Mouse (Mus musculus): Measurements from ENCODE around the gene Mlf1. TPM values are rescaled to one million over a fixed set of nuclear protein-coding genes. Genes with fewer than 3 reads are reported as not detected.

Mlf1 gene
- total RNA-seq (2021) = 6.5 and 7.6 TPM in 2 replicates
- long read RNA-seq, experiment 1, partial matches to known transcripts = 0 of 5 reads
- long read RNA-seq, experiment 1, other reads (novel, unspliced or antisense) = 0 of 5 reads
- long read RNA-seq, experiment 2, partial matches to known transcripts = 0 of 4 reads
- long read RNA-seq, experiment 2, other reads (novel, unspliced or antisense) = 1 of 4 reads

DNA sequence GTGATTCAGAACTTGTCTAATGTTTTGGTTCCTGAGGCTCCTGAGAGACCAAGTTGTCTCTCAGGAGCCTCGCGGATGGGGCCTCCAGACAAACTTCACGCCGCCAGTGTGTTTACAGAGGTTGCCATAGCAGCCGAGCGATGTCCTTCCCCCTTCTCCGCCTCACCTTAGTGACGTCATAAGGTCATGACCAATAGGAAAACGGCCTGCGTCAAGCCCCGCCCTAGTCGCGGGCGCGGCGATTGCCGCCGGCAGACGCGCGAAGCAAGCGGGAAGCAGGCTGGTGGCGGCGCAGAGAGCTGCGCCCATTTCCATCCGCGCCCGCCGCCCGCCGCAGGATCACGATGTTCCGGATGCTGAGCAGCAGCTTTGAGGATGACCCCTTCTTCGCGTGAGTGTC is at the start of gene Mlf1:
Gene Mlf1, plus strand, starts transcription at position 226 of the 400 bp plus-strand sequence.
- peak; percentile 94 for DNase-seq

DNA sequence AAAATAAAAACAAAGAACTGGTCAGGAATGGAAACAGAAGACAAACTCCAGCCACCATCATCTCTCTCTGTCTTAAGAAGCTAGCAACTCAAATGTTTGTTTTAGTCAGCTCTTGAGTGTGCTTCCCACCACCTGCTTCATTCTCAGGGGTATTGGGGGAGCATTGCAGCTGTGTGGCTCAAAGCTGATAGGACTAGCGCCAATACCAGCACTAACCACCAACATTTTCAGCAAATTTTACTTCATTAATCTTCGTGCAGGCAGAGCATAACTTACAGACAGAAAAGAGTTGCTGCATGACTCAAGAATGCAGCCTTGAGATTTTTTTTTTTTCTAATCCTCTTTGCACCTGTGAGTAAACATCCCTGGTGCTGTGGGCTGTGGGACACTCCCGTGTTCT is 34.3 kb upstream of the Mlf1 start:
- DNase-seq = no peak

DNA sequence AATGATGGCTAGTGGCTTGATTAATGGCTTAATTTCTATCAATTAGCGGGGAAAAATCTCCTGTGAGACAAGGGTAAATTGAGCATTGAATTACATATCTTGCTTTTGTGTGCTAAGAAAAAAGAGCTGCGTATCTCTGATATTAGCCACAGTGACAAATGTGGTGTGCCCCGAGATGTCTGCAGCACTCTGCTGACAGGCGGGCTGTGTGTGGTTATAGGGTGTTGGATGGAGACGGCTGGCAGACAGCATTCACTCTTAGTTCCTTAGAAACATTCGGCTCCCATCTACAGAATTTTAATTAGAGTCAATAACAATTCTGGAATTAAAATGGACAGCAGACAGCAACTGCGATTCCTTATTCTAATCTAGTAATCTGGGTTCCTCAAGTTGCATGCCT is 33.0 kb upstream of the Mlf1 start:
- DNase-seq = no peak

DNA sequence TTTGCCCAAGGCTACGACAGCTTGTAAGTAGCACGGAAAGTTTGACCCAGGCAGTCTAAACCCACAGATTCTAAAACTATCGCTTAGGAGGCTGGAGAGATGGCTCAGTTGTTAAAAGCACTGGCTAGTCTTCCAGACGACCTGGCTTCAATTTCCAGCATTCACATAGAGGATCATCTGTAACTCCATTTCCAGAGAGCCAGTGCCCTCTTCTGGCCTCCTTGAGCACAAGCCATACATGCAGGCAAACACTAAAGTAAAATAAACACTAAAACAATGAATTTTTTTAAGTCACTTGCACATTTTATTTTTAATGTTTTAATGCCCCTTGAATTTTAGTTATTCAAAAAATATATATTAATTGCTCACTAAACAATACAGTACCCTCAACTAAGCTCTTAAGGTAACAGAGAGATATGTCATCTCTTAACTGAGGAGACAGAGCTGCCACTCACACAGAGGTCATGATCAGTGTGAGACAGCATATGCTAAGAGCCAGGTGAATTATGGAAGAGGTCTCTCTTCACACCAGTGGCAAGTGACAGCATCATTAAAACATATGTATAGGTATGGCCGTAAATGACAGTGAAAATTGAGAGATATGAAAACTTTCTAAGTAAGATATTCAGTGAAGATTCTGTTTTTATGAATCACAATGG is 30.8 kb upstream of the Mlf1 start:
- peak; percentile 17 for DNase-seq

DNA sequence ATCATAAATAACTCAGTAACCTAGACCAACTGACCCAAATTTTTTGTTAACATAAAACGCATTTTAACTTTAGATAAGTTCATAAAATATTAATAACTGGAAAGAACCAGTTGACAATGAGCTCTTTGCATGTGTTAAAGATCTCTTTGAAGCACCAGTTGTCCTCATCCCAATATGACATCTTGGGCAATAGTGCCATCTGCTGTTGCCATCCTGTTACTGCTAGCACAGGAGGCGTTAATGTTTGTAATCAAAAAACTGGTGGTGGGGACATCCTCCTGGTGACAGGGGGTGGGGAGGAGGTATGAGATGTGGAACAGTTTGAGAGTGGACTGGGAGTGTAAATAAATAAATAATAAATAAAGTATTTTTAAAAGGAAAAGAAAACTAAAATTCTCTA is 29.3 kb upstream of the Mlf1 start:
- peak; percentile 59 for DNase-seq

DNA sequence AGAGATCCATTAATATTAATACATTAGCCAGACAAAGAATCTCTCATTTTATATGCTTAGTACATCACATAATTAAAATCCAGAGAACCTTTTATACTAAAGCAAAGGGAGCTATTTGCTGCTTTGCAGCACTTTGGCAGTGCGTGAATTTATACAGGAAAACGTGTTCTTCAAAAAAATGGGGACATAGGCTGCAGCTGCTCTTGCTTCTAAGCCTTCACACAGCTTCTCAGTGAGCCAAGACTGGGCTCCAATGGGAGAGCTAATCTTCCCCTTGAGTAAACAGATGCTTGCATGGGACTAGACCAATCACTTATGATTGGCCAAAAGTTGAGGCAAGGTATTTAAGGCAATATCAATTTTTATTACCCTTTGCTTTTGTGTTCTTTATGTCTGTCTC is 27.2 kb upstream of the Mlf1 start:
- DNase-seq = no peak

DNA sequence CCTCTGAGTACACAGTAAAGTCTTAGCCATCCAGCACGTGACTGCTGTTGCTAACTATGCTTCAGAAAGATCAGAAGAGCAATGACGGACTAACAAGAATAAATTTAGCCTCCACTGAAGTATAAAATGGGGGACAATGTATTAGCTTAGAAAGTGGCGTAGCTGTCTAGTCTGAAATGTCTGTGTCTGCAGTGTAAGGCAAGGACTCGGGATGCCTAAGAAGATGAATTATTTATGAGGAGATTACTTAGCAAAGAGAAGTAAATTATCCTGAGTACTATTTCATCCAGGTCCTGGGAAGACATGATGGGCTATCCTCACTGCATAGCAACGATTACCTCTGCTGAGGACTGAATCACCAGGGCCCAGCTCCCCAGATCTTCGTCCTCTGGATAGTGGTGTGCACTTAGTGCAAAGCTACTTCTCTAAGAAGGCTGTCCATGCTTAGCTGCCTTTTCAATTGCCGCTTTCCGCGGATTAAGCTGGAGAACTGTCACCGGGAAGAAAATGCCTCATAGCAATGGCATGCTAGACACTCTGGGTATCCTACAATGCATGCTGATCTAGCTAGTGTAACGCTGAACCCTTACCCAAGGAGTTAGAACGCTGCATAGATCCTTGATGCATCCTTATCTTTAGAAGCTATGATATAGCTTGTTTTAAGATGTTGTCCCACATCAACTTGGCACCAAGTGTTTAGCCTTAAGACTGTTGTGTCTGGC is 22.3 kb upstream of the Mlf1 start:
- no peak for DNase-seq

DNA sequence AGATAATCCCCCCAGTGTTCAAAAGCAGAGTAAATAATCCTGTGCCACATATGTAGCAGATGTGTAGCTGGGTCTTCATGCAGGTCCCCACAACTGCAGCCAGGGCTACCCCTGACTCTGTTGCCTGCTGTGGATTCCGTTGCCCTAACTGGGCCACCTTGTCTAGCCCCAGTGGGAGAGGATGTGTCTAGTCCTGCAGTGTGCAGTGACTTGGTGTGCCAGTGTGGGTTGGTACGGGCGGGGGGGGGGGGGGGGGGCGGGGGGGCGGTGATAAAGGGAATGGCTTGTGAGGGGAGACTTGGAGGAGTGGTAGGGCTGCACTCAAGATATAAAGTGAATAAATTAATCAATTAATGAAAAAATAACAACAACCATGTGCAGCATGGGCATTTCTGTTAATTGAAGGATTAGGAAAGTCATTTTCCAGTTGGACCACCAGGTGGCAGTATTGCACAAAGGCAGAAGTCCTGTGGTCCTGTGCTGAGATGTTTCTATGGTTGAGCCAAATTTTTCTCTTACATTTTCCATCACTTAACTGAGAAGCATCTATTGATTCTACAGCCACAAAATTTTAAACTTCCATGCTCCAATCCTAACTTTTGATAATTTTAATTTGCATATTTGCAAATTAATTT is 21.7 kb upstream of the Mlf1 start:
- DNase-seq = peak; percentile 61

DNA sequence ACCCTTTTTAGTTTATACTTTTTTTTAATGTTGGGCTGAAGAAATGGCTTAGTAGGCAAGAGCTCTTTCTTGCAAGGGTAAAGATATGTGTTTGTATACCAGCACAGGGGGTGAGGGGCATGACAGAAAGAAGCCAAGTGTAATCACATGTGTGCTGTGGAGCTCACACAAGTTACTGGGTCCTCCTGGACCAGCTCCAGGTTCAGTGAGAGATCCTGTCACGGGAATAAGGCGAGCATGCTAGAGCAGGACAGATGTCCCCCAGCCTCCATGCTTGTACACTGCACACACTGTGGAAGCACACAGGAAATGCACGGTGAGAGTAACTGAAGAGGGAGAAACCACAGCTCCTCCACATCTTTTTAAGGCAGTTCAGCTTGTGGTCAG is 21.1 kb upstream of the Mlf1 start:
- no peak for DNase-seq

DNA sequence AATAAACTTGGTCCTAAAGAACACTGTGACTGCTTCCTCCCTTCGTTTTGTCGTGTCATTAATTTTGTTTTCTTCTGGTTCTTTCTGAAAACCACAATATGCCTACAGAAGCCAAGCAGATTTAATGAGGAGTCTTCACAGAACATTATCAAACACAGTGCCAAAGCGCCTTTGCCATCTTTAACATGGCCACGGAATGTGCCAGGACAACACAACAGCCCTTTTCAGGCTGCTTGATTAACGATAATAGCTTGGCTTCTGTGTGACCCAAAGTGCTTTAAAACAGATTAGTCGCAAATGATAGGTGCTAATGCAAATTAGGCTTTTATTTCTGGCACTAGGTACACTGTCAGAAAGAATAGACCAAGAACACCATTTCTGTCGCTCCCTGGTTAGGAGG is 15.5 kb upstream of the Mlf1 start:
- no peak for DNase-seq

DNA sequence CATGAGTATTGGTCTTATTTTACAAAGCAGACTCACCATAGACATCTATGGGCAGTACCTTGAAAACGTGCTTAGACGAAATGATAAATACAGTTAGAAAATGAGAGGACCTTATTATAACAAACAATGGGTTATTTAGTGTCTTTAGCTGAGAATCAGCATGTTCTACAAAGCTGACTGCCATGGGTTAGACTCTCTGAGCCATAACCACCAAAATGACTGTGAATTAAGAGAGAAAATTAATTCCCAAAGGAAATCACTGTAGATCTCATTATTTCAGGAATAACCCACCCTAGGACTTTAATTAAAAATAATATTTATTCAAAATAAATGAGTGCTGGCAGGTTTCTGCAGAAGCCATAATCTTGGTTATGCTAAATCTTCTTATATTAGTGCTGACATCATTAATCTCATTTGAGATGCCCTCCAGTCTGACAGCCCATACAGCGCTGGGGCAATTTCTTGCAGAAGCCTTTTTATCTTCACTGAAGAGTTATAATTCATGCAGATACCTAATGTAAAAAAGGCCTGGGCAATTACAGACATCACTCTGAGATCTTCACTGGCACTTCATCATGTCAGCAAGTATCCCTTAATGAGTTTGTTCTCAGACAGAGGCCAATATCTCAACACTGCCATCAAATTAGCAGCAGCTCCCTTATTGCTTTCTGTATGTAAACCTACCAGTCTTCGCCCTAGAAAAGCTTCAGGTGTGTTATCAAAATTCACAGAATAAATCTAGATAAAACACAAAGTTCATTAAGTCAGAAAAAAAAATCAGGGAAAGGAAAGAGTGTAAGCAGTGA is 7.6 kb upstream of the Mlf1 start:
- no peak for DNase-seq

DNA sequence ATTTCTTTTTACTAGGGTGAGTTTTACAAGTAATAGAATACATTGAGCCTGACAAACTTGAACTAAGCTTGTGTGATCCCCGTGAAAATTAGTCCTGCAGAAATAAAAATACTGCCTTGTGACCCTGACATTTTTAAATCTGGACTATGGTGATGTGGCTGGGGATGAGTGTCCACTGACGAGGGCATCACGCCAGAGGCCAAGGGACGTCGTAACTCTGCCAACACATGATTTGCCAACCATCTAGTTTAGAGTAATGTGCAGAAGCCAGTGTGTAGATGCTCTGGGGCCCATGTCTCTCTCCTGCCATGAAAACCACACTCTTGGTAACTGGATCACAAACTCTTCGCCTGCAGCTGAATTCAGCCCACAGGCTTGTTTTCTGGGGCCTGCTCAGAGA is 6.4 kb upstream of the Mlf1 start:
- peak; percentile 84 for DNase-seq

DNA sequence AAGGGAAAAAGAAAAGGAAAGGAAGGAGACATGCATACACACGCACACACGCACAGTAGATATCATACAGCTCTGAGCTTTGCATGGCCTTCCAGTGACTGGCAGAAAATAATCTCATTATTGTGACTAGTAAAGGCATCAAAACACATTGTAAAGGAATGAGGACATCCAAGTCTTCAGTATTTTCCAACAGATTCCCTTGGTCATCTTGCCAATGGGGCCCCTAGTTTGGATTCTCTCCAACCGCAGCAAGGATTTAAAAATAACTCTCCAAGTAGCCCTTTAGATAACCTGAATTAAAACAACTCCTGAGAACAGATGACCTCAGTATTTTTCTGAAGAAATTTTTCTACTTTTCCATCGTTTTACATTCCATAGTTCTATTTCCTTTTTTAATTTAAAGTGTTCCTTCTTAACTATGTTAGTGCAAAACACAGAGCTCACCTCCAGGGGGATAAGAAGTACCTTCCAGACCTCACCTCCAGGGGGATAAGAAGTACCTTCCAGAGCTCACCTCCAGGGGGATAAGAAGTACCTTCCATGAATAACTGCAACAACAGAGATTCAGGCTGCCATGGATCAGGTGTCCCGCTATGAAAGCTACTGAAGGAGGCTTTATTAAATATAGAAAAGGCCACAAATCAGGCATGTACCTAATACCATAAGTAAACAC is 4.4 kb upstream of the Mlf1 start:
- no peak for DNase-seq

DNA sequence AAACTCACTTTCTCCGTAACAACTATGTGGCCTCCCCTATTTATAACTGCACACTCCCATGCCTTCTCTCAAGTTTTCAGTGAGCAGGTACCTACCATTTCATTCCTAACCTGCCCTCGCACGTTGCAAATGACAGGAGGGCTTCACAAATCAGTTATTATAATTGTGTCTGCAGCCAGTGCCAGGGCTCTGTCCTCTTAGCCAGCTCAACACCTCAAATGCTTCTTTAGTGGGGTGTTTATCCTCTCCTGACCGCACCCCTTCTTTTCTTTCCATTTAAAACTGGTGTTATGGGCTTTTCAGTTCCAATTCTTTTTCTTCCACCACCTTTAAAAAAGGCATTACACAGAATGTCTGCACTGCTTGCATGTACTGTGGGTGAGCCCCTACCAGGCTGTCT is 1.7 kb upstream of the Mlf1 start:
- no peak for DNase-seq

DNA sequence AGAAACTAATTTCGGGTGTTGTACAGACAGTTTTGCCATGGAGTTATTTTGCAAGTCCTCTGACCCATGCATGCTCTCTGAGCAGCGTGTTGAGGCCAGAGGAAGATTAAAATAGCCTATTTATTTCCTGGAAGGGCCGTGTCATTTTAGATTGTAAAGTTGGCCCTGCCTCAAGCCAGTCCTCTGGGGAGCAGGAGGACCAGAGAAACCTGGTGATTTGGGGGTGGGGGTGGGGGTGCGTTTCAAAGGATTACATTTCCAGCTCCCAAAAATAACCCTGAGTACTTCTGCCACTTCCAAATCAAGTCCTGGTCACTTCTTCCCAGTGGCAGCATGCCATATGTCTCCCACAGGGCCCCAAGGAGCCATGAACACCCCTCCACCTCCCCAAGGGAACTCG is 1.1 kb upstream of the Mlf1 start:
- DNase-seq = peak; percentile 16

DNA sequence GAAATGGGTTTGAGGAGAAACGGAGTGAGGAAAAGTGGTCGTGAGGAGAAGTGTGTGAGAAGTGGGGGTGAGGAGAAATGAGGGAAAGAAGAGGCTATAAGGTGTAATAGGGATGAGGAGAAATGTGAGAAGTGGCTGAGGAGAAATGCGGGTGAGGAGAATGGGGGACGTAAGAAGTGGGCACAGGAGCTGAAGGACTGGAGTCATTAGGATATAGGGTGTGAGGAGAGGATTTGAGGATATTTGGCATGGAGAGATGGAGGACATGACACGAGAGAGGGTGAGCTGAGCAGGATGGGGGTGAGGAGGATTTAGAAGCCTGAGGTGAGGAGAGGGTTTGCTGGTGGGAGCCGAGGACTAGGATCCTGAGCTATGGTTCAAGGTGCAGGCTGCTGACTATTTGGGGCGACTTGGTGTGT is 472 bp downstream of the Mlf1 start:
- DNase-seq = no peak

DNA sequence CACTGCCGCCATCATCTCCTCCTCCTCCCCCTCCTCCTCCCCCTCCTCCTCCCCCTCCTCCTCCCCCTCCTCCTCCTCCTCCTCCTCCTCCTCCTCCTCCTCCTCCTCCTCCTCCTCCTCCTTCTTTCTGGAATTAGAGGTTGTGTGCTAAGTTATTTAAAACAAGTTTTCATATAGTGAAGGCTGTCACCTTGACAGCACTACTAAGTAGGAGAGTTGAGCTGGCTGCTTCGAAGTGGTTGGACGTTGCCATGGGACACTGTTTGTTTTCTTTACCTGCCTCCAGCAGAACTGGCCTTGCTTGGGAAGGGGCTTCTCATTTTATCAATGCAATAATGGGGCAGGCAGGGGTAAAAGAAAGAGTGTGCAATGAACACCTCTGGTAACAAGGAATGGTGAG is 1.2 kb downstream of the Mlf1 start, which contains the start of gene Gm17402:
Gene Gm17402, minus strand, starts transcription at position 101 of the 400 bp plus-strand sequence.
- DNase-seq = no peak

DNA sequence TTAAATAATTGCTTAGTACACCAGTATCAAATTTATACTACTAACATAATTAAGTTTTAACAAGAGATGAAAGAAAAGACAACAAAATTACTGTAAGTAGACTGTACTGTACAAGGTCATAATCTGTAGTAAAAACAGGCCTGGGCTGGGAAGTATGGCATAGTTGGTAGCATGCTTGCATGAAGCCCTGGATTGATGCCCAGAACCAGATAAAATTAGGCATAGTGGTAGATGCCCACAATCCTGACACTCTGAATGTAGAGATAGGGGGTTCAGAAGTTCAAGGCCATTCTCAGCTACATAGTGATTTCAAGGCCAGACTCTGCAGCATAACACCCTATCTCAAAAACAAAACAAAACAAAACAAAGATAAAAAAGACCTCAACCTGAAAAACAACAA is 4.3 kb downstream of the Mlf1 start:
- DNase-seq = no peak

DNA sequence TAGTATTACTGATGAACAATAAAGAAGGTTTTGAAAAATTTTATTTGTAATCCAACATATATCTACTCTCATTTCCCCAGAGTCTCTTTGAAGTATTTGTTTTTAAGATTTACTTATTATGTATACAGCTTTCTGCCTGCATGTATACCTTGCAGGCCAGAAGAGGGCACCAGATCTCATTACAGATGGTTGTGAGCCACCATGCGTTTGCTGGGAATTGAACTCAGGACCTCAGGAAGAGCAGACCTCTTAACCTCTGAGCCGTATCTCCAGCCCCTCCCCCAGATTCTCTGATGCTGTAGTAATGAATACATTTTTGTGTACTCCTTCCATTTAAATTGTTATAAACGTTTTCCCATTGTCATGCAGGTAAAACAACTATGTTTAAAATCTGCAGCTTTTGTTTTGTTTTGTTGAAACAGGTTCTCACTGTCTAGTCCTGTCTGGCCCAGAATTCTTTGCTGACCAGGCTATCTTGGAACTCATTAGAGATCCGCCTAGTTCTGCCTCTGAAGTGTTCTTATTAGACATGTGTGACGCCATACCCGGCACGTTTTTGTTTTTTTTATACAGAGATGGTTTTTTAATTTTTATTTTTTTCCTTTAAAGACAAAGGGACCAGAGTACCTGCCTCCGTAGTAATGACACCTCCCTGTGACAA is 55.6 kb downstream of the Mlf1 start:
- no peak for DNase-seq

DNA sequence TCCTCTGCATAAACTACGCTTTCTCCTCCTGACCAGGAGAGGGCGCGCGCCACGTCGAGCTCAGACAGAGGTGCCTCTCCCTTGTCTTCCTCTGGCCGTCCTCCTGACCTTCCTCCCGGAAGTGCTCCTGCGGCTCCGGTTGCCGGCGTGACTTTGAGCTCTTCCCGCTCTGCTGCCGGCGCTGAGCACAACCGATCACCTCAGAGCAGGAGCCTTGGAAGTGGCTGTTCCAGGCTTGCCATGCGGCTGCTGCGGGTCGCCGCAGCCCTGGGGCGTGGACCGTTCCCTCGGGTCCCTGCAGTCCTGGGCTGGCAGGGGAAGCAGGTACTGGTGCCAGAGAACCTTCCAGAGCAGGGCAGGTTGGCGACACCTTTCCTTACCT is 56.1 kb downstream of the Mlf1 start, which contains the start of gene Gfm1:
Gene Gfm1, plus strand, starts transcription at position 98 of the 382 bp plus-strand sequence.
- peak; percentile 95 for DNase-seq

DNA sequence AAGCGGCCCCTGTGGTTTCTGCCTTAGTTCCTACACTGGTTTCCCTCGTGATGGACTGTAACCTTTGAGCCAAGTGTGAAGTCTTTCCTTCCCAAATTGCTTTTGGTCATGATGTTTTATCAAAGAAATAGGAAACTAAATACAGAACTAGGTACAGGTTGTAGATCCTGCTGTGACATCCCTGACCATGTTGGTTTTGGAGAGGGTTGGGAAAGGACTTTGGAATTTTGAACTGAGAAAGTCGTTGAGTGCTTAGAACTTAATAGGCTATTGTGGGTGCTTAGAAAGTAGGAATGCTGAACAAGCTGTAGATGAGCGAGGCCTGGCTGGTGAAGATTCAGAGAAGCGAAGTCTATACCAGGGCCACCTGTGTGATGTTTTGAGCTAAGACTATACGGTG is 60.1 kb downstream of the Mlf1 start:
- DNase-seq = no peak
